Mouse (Mus musculus) testis, adult 2 months (tissue): ENCODE data around the gene Itgb5.

Experiments used
- CTCF ChIP-seq: fragments of 200-500 bp; IDR thresholded peaks from 2 replicates; pipeline ENCODE4 v1.5.1; 2012; ENCODE audit warnings: low read depth, mild to moderate bottlenecking, inconsistent platforms, low read length, moderate library complexity; ENCODE audit not compliant: control insufficient read depth, insufficient read depth, insufficient replicate concordance
- POLR2A ChIP-seq: fragments of 200-500 bp; IDR thresholded peaks from 2 replicates; pipeline ENCODE4 v1.6.1; 2012; ENCODE audit warnings: low read depth, mild to moderate bottlenecking, inconsistent platforms, low read length, moderate library complexity; ENCODE audit not compliant: control insufficient read depth

- no peak for TF ChIP-seq CTCF
- TF ChIP-seq POLR2A: no peak
These were observed 29.3 kb downstream of the Itgb5 start for GRCm38 (mm10) chr16:33858766-33859165.
